Mouse (Mus musculus): ENCODE results near the gene Pcolce. TPM values are rescaled to one million over a fixed set of nuclear protein-coding genes. Genes with fewer than 3 reads are reported as not detected.

The Pcolce gene
- polyA plus RNA-seq, 1 experiment from 2014 or later = 128 TPM

DNA sequence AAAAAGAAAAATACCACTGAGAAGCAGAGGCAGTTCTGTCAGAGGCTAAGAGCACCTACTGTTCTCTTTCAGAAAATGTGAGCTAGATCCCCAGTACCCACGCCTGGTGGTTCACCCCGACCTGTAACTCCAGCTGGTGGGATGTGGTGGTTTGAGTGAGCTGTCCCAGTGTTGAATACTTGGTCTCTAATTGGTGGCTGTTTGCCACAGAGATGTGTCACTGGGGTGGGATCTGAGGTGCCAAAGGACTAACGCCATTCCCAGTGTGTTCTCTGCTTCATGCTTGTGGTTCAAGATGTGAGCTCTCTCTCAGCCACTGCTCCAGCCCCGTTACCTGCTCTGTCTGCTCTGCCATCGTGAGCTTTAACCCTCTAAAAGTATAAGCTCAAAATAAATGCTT is 23.1 kb downstream of the Pcolce start:
- Histone ChIP-seq H3K4me3 (replicated peaks) (no peak overlapping the region), H3K27ac (no peak overlapping the region), H3K4me1 (replicated peaks) (0 out of 2 replicates have a peak, but pooled peaks cover 7% of the 10 kb centered on the region), H3K4me2 (no peak overlapping the region), H3K27me3 (no peaks in the 10 kb centered on the region), H3K9me3 (peaks cover 9% of the 10 kb centered on the region; the same call in 1 of the 2 replicates), H3K36me3 (no peaks in the 10 kb centered on the region), H3K9ac (replicated peaks) (no peak overlapping the region)
- 72% methylated on average over 5 of the region's 5 CpGs for WGBS
- ATAC-seq (ENCODE audit: insufficient number of reproducible peaks, insufficient read depth, low FRiP score, low TSS enrichment, low read depth) = no peak

DNA sequence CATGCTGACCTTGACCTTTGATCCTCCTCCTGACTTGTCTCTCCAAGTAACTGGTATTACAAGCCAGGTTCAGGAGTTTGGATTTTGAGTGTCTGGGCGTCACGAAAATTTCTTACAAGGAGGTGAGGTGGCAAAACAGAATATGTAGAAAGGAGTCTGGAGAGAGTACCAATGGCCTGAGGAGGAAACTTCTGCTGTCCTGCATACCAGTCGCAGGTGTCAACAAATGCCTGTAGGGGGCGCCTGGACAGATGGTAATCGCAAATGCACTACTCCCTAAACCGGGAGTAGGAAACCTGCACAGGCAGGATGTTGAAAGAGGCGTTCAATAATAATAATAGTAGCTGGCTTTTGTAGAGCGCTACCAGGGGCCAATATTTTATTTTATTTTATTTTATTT is 28.6 kb downstream of the Pcolce start:
- Histone ChIP-seq H3K9me3 (peaks cover 9% of the 10 kb centered on the region; the same call in 1 of the 2 replicates), H3K36me3 (no peaks in the 10 kb centered on the region), H3K4me1 (replicated peaks) (peaks cover 19% of the 10 kb centered on the region), H3K9ac (replicated peaks) (no peak overlapping the region), H3K4me2 (no peak overlapping the region), H3K27me3 (peaks cover 34% of the 10 kb centered on the region), H3K4me3 (replicated peaks) (no peak overlapping the region), H3K27ac (no peak overlapping the region)
- 33% methylated on average over 8 of the region's 8 CpGs for WGBS
- no peak for ATAC-seq (ENCODE audit: insufficient number of reproducible peaks, insufficient read depth, low FRiP score, low TSS enrichment, low read depth)

DNA sequence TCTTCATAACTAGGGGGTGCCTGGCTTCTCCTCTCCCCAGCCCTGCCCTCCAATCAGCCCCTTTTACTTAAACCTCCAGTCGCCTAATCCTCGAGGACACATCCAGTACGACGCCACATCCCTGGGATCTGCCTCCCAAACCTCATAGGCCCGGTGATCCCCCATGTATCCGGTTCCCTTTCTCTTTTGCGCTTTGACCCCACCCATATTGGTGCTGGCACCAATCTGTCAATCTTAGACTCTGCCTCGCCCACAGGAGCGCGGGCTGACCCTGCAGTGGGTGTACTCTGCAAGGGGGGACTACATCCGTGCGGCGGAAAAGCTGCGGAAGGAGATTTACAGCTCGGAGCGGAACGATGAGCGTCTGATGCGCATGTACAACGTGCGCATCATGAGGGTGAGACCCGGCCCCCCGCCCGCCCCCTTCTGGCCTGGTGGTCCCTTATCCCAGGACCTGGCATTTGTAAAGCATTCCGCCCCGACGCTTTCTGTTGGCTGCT is 29.9 kb downstream of the Pcolce start:
- H3K27ac ChIP-seq = no peak overlapping the region
- WGBS = 14% methylated on average over 27 of the region's 27 CpGs

DNA sequence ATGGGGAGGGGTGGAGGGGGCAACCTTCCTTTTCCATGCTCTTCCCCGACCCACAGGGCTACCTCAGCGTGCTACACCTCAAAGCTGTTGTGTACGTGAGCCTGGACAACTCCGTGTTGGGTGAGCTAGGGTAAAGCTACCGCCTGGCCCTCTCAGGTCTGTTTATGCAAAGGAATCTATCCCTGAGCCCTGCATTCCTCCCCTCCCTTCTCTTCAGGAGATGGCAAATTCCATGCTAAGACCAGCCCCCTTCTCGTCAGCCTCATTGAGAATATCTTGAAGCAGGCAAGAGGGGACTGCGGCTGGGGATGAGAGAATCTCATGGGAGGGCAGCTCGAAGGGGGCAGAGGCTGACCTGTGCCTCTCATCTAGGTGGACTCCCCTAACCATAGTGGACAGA is 30.9 kb downstream of the Pcolce start:
- no peak for ATAC-seq (ENCODE audit: insufficient number of reproducible peaks, insufficient read depth, low FRiP score, low TSS enrichment, low read depth)
- Histone ChIP-seq H3K9me3 (peaks cover 6% of the 10 kb centered on the region; the same call in 1 of the 2 replicates), H3K4me3 (replicated peaks) (no peak overlapping the region), H3K27ac (no peak overlapping the region), H3K4me2 (no peak overlapping the region), H3K4me1 (replicated peaks) (peaks cover 19% of the 10 kb centered on the region), H3K9ac (replicated peaks) (no peak overlapping the region), H3K36me3 (no peaks in the 10 kb centered on the region), H3K27me3 (peaks cover 34% of the 10 kb centered on the region)
- 32% methylated on average over 8 of the region's 8 CpGs for WGBS

More for the DNA sequence above, 29.9 kb downstream of the Pcolce start:
- H3K9ac ChIP-seq (replicated peaks) = peak overlapping the region; percentile 52
- ATAC-seq (ENCODE audit: insufficient number of reproducible peaks, insufficient read depth, low FRiP score, low TSS enrichment, low read depth) = no peak
- peaks cover 9% of the 10 kb centered on the region; the same call in 1 of the 2 replicates for H3K9me3 ChIP-seq
- H3K36me3 ChIP-seq = no peaks in the 10 kb centered on the region
- H3K4me3 ChIP-seq (replicated peaks) = peak overlapping the region; percentile 40
- H3K27me3 ChIP-seq = peaks cover 34% of the 10 kb centered on the region
- peak overlapping the region; percentile 57 for H3K4me2 ChIP-seq
- peaks cover 19% of the 10 kb centered on the region for H3K4me1 ChIP-seq (replicated peaks)

DNA sequence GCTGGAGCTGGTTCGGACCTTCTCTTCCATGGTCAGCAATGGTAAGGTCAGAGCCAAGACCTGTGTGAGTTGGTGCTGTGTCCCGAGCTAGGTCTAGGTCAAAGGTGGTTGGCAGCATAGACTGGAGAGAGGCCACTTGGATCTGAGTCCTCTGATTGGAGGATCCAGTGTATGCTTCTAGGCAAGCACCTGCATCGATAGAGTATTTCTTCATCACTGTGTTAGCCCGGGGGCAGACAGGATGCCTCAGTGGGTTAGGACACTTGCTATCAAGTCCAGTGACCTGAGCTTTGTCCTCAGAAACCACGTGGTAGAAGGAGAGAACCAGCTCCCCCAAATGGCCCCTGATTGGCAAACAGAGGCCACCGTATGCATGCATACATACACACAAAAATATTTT is 33.3 kb downstream of the Pcolce start:
- Histone ChIP-seq H3K36me3 (no peaks in the 10 kb centered on the region), H3K9ac (replicated peaks) (no peak overlapping the region), H3K27ac (no peak overlapping the region), H3K4me1 (replicated peaks) (peaks cover 13% of the 10 kb centered on the region), H3K9me3 (no peaks in the 10 kb centered on the region), H3K27me3 (peaks cover 38% of the 10 kb centered on the region), H3K4me3 (replicated peaks) (no peak overlapping the region), H3K4me2 (no peak overlapping the region)
- 76% methylated on average over 6 of the region's 6 CpGs for WGBS
- ATAC-seq (ENCODE audit: insufficient number of reproducible peaks, insufficient read depth, low FRiP score, low TSS enrichment, low read depth) = no peak

DNA sequence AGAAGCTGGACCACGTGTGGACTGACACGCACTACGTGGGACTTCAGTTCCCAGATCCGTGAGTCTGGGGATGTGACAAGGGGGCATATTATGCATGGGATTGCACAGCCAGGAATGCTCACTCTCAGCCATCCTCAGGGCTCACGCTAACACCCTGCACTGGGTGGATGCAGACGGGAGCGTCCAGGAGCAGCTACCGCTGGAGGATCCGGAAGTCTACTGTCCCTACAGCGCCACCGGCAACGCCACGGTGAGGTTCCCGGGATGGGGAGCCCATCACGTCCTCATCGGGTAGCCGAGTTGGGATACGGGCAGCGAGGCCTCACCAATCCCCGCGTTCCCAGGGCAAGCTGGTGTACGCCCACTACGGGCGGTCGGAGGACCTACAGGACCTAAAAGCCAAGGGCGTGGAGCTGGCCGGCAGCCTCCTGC is 39.1 kb downstream of the Pcolce start:
- no peak for ATAC-seq (ENCODE audit: insufficient number of reproducible peaks, insufficient read depth, low FRiP score, low TSS enrichment, low read depth)
- Histone ChIP-seq H3K27me3 (peaks cover 29% of the 10 kb centered on the region), H3K4me3 (replicated peaks) (peak overlapping the region; percentile 21), H3K4me2 (peak overlapping the region; percentile 54), H3K9me3 (no peaks in the 10 kb centered on the region), H3K36me3 (no peaks in the 10 kb centered on the region), H3K9ac (replicated peaks) (peak overlapping the region; percentile 42; the same call in 1 of the 2 replicates), H3K4me1 (replicated peaks) (0 out of 2 replicates have a peak, but pooled peaks cover 6% of the 10 kb centered on the region), H3K27ac (no peak overlapping the region)
- 9% methylated on average over 27 of the region's 27 CpGs for WGBS

DNA sequence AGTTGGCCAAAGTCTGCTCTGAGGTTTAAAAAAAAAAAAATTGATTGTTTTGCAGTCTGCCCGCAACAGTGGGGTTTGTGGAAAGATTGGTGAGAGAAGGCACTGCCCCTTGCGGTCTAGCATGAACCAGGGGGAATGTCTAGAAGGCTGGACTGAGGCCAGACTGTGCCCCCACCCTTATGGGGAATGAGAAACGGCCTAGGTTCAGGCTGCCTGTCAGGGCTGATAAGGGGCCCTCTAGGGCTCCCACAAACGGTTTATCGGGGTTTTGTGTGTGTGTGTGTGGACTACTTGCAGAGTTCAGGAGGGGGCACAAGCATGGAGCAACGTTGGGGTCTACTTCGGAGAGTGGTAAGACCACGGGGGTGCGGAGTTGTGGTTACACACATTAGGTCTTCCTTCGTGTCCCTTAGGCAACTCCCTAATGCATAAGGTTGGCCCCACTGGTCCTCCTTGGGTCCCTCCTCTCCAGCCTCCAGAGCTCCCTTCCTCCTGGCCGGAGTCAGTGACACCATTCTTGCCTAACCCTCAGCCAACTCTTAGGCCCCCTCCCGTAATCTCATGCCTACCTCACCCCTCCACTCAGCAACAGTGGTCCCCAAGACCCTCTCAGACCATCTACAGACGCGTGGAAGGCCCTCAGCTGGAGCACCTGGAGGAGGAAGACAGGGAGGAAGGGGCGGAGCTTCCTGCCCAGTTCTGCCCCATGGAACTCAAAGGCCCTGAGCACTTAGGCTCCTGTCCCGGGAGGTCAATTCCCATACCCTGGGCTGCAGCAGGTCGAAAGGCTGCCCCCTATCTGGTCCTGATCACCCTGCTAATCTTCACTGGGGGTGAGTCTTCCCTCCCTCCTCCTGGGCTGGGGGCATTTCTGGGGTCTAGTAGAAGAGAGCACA is 42.6 kb downstream of the Pcolce start:
- Histone ChIP-seq H3K27me3 (peaks cover 29% of the 10 kb centered on the region), H3K4me1 (replicated peaks) (0 out of 2 replicates have a peak, but pooled peaks cover 6% of the 10 kb centered on the region), H3K36me3 (no peaks in the 10 kb centered on the region), H3K4me2 (no peak overlapping the region), H3K9me3 (no peaks in the 10 kb centered on the region), H3K9ac (replicated peaks) (no peak overlapping the region), H3K4me3 (replicated peaks) (no peak overlapping the region), H3K27ac (no peak overlapping the region)
- no peak for ATAC-seq (ENCODE audit: insufficient number of reproducible peaks, insufficient read depth, low FRiP score, low TSS enrichment, low read depth)
- WGBS = 84% methylated on average over 17 of the region's 17 CpGs

DNA sequence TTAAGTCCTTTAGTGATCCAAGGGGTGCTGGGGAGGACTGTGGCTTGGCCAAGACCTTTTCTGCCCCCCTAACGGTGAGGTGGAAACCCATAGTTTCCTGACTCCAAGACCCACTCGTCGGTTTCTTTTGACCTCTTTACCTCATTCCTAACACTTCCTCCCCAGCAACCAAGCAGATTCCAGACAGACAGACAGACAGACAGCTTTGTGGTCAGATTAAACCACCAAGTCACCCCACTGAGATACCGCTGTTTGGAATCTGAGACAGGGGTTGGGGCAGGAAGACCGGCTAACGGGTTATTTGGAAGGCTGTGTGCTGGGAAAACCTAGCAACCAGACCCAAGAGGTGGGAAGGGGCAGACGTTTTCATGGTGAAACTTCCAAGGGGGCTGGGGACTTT is 43.4 kb downstream of the Pcolce start:
- Histone ChIP-seq H3K4me3 (replicated peaks) (no peak overlapping the region), H3K4me2 (no peak overlapping the region), H3K4me1 (replicated peaks) (0 out of 2 replicates have a peak, but pooled peaks cover 6% of the 10 kb centered on the region), H3K9ac (replicated peaks) (no peak overlapping the region), H3K36me3 (no peaks in the 10 kb centered on the region), H3K27me3 (peaks cover 25% of the 10 kb centered on the region), H3K9me3 (no peaks in the 10 kb centered on the region), H3K27ac (no peak overlapping the region)
- WGBS = 60% methylated on average over 7 of the region's 7 CpGs
- ATAC-seq (ENCODE audit: insufficient number of reproducible peaks, insufficient read depth, low FRiP score, low TSS enrichment, low read depth) = no peak

DNA sequence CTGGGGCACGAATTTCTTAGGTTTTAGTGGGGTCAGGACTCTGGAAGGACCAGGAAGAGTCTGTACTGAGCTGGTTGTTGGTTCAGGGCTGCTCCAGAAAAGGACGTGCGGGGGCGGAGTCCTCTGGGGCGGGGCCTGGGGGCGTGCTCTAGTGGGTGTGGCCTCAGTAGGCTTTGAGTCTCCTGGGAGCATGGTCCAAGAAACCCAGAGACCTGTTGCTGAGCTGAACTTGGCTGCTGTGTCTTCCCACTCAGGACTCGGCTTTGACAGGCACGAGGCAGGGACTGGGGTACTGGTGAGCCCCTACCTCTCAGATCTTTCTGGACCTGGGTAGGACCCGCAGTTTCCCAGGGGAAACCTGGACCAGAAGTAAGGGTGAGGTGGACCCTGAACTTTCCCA is 43.9 kb downstream of the Pcolce start, which contains the start of gene Tfr2:
Tfr2 (plus strand) TSS at position 176 of the 400 bp plus-strand sequence.
- Histone ChIP-seq H3K27me3 (peaks cover 19% of the 10 kb centered on the region), H3K4me1 (replicated peaks) (0 out of 2 replicates have a peak, but pooled peaks cover 3% of the 10 kb centered on the region), H3K4me2 (no peak within 1 kb of the TSS), H3K4me3 (replicated peaks) (no peak within 1 kb of the TSS), H3K9ac (replicated peaks) (no peak within 1 kb of the TSS), H3K27ac (no peak within 1 kb of the TSS), H3K36me3 (no peaks in the 10 kb centered on the region), H3K9me3 (no peaks in the 10 kb centered on the region)
- 32% methylated on average over 9 of the region's 9 CpGs for WGBS
- no peak for ATAC-seq (ENCODE audit: insufficient number of reproducible peaks, insufficient read depth, low FRiP score, low TSS enrichment, low read depth)

DNA sequence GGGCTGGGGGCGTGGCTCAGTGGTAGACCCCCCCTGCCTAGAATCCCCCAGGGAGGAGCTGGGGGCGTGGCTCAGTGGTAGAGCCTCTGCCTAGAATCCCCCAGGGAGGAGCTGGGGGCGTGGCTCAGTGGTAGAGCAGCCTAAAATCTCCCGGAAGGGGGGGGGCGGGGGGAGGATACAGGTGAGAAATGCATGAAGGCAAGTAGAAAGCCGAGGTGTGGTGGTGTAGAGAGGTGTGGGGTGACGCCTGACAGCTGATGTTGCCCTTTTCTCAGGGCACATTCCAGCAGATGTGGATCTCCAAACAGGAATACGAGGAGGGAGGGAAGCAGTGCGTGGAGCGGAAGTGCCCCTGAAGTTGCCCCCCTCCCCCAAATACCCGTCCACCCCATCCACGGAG is 44.6 kb downstream of the Pcolce start:
- no peak for ATAC-seq (ENCODE audit: insufficient number of reproducible peaks, insufficient read depth, low FRiP score, low TSS enrichment, low read depth)
- H3K4me3 ChIP-seq (replicated peaks) = no peak overlapping the region
- peaks cover 13% of the 10 kb centered on the region for H3K27me3 ChIP-seq
- no peaks in the 10 kb centered on the region for H3K9me3 ChIP-seq
- 61% methylated on average over 12 of the region's 12 CpGs for WGBS
- H3K4me2 ChIP-seq = no peak overlapping the region
- H3K27ac ChIP-seq = no peak overlapping the region
- H3K4me1 ChIP-seq (replicated peaks) = no peaks in the 10 kb centered on the region
- no peaks in the 10 kb centered on the region for H3K36me3 ChIP-seq
- no peak overlapping the region for H3K9ac ChIP-seq (replicated peaks)

DNA sequence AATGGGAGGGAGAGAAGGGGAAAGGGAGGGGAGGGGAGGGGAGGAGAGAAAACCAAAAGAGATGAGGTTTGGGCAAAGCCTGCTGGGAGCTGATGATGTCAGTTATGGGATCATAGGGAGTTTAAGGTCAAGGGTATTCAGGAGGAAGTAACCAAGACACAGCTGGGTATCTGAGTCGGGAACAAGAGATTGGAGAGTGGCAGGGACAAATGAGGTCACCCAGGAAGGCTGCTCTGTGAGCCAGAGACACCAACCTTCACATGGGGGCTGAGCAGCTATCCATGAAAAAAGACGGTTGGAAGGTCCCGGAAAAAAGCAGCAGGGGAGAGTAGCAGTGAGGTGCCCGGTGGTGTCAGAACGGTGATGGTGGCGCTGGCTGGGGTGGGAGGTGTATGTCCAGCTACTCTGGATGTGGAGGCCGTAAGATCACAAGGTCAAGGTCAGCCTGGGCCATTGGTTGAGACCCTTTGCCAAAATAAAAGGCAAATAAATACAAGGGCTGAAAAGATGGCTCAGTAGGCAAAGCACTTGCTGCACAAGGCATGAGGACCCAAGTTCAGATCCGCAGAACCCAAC is 45.3 kb downstream of the Pcolce start:
- Histone ChIP-seq H3K4me2 (no peak overlapping the region), H3K4me3 (replicated peaks) (no peak overlapping the region), H3K9ac (replicated peaks) (no peak overlapping the region), H3K27me3 (peaks cover 8% of the 10 kb centered on the region; the same call in 1 of the 2 replicates), H3K9me3 (no peaks in the 10 kb centered on the region), H3K27ac (no peak overlapping the region), H3K4me1 (replicated peaks) (no peaks in the 10 kb centered on the region), H3K36me3 (no peaks in the 10 kb centered on the region)
- 85% methylated on average over 8 of the region's 8 CpGs for WGBS
- no peak for ATAC-seq (ENCODE audit: insufficient number of reproducible peaks, insufficient read depth, low FRiP score, low TSS enrichment, low read depth)

All from limb, embryonic 12.5 days (tissue).